Mouse (Mus musculus): Measurements from ENCODE around the gene Gp1bb.

The Gp1bb gene

DNA sequence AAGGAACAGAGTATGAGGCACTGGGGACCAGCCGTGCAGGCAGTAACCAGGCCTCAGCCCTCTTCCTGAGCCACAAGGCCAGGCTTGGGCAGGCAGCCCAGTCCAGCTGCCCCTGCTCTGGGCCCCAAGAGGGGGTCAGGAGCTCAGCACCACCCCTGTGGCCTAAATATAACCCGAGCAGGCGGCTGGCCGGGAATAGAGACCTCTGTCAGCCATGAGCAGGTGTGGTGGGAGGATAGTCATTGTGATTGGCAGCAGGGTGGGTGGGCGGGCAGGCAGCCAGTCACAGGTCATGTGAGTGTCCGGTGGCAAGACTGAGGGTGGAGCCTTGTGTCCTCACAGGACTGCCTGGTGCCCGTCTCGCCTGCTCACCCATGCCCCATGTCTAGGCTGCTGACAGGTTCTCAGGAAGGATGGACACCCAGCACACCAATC, 17.9 kb downstream of the Gp1bb start:
- DNase-seq (ENCODE audit: low spot score in 2 of 2) = no peak

DNA sequence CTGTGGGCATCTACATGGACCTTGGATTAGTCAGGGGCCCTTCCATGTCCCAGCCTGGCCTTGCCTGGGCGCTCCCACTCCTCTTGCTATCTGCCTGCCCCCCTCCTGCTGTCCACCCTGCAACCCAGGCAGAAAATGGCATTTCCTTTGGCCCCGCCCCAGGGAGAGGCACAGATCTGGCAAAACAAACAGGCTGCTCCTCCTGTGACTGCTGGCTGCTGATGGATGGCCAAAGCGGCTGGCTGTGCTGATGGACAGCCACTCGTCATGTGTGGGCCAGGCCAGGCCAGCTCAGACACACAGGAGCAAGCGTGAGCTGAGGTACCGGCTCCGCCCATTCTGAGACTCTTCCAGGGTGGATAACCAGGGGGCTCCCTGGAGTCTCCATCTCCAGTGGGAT, 20.8 kb downstream of the Gp1bb start:
- no peak for DNase-seq (ENCODE audit: low spot score in 2 of 2)

GRCm38 (mm10) chr16:18598006-18598405, 24.2 kb downstream of the Gp1bb start:
- DNase-seq (ENCODE audit: low spot score in 2 of 2) = no peak

- DNase-seq (ENCODE audit: low spot score in 2 of 2) = no peak
These were observed 25.9 kb downstream of the Gp1bb start for GRCm38 (mm10) chr16:18596255-18596654.

- no peak for DNase-seq (ENCODE audit: low spot score in 2 of 2)
These were observed 28.3 kb downstream of the Gp1bb start for GRCm38 (mm10) chr16:18593930-18594329.

GRCm38 (mm10) chr16:18591047-18592018, 30.9 kb downstream of the Gp1bb start:
- DNase-seq (ENCODE audit: low spot score in 2 of 2) = no peak

DNA sequence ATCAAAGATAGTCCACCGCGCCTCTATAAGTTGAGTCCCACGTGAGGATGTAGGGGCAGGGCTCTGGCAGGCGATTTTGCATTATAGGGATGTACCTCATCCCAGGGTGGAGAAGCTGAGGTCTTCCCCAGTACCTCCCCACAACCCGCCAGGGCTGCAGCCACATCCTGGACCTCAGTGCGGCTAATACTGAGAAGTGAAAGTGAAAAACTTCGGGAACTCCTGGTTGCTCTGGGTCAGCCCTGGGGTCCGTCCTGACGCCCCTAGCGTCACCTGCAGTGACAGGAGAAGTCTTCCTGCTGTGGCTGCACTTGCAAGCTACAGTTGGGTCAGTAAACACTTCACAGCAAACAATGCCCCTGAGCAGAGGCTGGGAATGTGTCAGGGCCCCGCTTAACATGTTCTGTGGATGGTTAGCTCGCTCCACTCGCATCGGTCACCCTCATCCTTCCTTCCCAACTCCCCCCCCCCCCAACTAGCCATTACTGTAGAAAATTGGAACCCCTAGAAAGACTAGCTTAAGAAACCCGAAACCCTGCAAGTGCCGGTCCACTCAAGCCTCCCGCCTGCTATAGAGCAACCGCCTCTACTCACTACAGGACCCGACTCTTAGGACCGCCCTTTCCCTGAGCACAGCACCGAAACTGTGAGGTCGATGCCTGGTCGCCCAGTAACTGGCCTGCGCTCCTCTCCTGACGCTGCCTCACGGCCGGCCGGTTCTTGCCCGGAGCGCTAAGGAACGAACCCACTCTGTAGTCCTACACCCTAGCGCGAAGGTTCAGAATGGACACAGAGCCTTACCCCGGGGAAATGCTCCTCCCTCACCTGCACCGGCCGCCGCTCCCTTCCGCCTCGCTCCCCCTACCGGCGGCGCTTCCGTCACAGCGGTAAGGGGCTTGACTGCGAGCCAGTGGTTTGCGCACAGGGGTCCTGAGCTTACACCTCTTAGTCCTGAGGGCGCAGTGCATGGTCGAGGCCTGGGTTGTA, 32.1 kb downstream of the Gp1bb start, which contains the start of gene Tbx1:
Gene Tbx1 (minus strand): TSS at position 868 of the 987 bp plus-strand sequence.
- DNase-seq (ENCODE audit: low spot score in 2 of 2) = no peak

- DNase-seq (ENCODE audit: low spot score in 2 of 2) = no peak
These were observed 33.1 kb downstream of the Gp1bb start for GRCm38 (mm10) chr16:18589080-18589621.

DNA sequence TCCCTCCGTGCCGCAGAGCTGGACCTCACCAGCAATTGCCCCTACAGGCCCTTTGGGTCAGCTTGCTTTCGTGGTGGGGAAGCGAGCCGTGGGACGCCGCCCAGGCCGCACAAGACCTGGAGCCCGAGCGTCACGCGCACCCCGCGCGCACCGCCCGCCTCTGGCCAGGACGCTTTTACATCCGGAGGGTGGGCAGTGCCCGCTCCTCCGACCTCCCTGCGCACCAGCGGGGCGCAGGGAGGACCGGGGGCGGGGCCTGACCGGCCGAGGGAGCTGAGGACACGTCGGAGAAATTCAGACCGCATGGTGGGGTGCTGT, 33.5 kb downstream of the Gp1bb start:
- no peak for DNase-seq (ENCODE audit: low spot score in 2 of 2)

GRCm38 (mm10) chr16:18587847-18588737, 34.1 kb downstream of the Gp1bb start:
- DNase-seq (ENCODE audit: low spot score in 2 of 2) = no peak

GRCm38 (mm10) chr16:18586906-18587546, 35.2 kb downstream of the Gp1bb start:
- no peak for DNase-seq (ENCODE audit: low spot score in 2 of 2)

DNA sequence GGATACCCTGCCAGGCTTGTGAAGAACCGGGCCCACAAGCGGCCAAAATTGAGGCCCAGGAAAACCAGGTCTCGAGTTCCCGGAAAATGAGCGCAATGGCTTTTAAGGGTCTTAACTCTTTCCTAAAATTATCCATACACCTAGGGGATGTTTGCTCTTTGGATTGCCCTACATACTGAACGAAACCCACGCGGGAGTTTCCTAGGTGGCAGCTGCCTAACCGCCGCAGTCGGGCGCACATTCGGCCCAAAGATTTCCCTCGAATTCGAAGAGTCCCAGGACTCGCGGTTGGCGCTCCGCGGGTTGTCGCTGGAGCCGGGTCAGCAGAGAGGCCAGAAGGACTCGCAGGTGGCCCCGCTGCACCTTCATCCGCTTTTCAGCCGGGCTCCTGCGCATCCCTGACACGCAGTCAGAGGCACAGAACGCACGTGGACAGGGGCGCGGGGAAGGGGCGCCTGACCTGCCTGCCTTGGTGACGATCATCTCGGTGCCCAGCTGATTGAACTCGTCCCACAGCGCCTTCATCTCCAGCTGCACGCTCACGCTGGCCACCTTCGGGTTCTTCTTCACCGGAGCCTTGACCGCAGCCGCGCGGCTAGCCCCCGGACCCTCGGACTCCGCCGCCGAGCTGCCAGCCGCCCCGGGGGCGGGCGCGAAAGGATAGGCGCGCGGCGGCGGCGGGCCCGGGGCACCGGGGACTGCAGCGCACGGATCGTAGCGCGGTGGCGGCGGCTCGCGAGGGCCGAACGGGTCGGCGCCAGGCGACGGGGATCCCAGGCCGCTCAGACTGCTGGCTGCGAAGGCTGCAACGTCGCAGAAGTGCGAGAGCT, 35.9 kb downstream of the Gp1bb start:
- no peak for DNase-seq (ENCODE audit: low spot score in 2 of 2)

DNA sequence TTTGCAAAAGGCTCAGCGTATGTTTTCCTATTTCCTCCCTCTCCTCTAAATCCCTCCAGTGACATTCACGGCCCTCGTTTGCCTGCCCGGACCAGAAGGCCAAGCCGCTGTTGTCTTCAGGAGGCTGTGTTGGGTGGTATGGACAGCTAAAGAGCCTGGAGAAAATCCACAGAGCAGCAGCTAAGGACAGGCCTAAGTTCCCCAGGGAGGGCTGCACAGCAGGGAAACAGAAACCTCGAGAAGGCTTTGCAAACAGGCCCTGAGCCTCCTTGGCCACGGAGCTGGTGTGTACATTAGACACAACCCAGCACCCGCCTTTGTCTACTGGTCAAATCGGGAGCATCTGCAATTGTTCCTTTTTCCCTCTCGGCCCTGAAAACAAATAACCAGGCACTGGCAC, 36.5 kb downstream of the Gp1bb start:
- no peak for DNase-seq (ENCODE audit: low spot score in 2 of 2)

GRCm38 (mm10) chr16:18584901-18585510, 37.2 kb downstream of the Gp1bb start:
- no peak for DNase-seq (ENCODE audit: low spot score in 2 of 2)

- no peak for DNase-seq (ENCODE audit: low spot score in 2 of 2)
These were observed 38.4 kb downstream of the Gp1bb start for GRCm38 (mm10) chr16:18583673-18584357.

- no peak for DNase-seq (ENCODE audit: low spot score in 2 of 2)
These were observed 39.0 kb downstream of the Gp1bb start for GRCm38 (mm10) chr16:18583169-18583568.

- DNase-seq (ENCODE audit: low spot score in 2 of 2) = no peak
These were observed 39.6 kb downstream of the Gp1bb start for GRCm38 (mm10) chr16:18582426-18583148.

Data from right cerebral cortex, postnatal 36 days (tissue).